8 mouse cellular contexts compared by ENCODE assay signal in the genomic region with DNA sequence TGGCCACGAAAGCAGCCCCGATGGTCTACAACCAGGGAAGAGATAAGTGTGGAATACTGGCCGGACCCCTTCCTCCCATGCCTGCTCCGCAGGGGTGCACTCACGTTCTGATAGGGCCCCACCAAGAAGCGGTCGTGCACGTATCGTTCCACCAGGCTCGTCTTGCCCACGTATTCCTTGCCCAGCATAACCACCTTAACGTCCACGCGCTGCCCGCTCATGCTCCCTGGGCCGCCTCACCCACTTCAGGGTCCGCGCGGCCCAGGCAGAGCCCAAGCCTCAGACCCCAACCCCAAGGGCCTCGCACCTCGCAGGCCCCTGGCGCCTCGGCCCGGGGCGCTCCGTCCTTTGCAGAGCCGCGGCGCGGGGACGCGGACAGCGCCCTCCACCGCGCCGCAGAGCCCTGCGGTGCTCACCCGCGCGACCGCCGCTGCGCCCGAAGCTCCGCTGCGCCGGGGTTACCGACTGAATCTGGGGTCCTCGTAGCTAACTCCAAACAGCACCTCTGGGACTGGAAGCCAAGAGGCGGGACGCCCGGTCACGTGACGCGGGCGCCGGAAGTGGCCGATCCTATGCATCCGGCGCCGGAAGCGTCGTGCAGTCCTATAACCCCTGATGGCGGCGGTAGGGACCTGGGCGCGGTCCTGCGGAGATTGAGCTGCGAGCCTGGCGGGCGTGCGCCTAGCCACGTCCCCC. TPM values are rescaled to one million over a fixed set of nuclear protein-coding genes. Genes with fewer than 3 reads are reported as not detected.
A peak's percentile ranks its signal among the peaks of the same experiment; 100 is the strongest.
DNase-seq lines count a peak whose midpoint lies in the region; ATAC-seq lines count a peak whose summit lies in the region.

Rab24 (minus strand) TSS at position 513 of the 696 bp plus-strand sequence.

- no peaks in the 10 kb centered on the region for H3K9me3 ChIP-seq in intestine, embryonic 14.5 days (ENCODE audit: control insufficient read depth, low read length)
- no peaks in the 10 kb centered on the region for H3K9me3 ChIP-seq in midbrain, embryonic 10.5 days (replicated peaks)

- peak; percentile 88 for ATAC-seq in intestine, embryonic 14.5 days (replicated peaks; ENCODE audit: low FRiP score, low TSS enrichment, low read depth)

- under 1% methylated on average over 73 of the region's 73 CpGs for WGBS in intestine, embryonic 14.5 days
- WGBS in midbrain, embryonic 10.5 days = 1% methylated on average over 73 of the region's 73 CpGs

- peak within 1 kb of the TSS; percentile 92 for H3K9ac ChIP-seq in intestine, embryonic 14.5 days (ENCODE audit: low read length)

- peaks cover 69% of the 10 kb centered on the region for H3K36me3 ChIP-seq in intestine, embryonic 14.5 days (ENCODE audit: control insufficient read depth, insufficient read depth, low read length)
- peaks cover 80% of the 10 kb centered on the region for H3K36me3 ChIP-seq in midbrain, embryonic 10.5 days

- peaks cover 20% of the 10 kb centered on the region for H3K4me1 ChIP-seq in intestine, embryonic 14.5 days (replicated peaks; ENCODE audit: control insufficient read depth, insufficient read depth, low read length)
- peaks cover 38% of the 10 kb centered on the region for H3K4me1 ChIP-seq in midbrain, embryonic 10.5 days

- intact Hi-C loops in left cerebral cortex, postnatal 36 days (cut with DNase I) = no loop called here

- no peaks in the 10 kb centered on the region for H3K27me3 ChIP-seq in intestine, embryonic 14.5 days (replicated peaks; ENCODE audit: control insufficient read depth, insufficient read depth, low read length)
- H3K27me3 ChIP-seq in midbrain, embryonic 10.5 days (ENCODE audit: low read depth, poor library complexity, severe bottlenecking) = no peaks in the 10 kb centered on the region

- H3K4me2 ChIP-seq in intestine, embryonic 14.5 days (ENCODE audit: low read length) = peak within 1 kb of the TSS; percentile 85

- peak within 1 kb of the TSS; percentile 89 for H3K4me3 ChIP-seq in intestine, embryonic 14.5 days (ENCODE audit: low read depth, low read length)
- peak within 1 kb of the TSS; percentile 93 for H3K4me3 ChIP-seq in midbrain, embryonic 10.5 days

- peak within 1 kb of the TSS; percentile 88 for H3K27ac ChIP-seq in intestine, embryonic 14.5 days (ENCODE audit: low read depth)
- peak within 1 kb of the TSS; percentile 95 for H3K27ac ChIP-seq in midbrain, embryonic 10.5 days (replicated peaks)

- DNase-seq in adrenal gland, adult 2 months = peak; percentile 92
- DNase-seq in embryo, embryonic 11 days = peak; percentile 97
- peak; percentile 89 for DNase-seq in gastrocnemius, postnatal 25 days
- DNase-seq in intestine, embryonic 14.5 days (ENCODE audit: low spot score) = peak; percentile 91
- DNase-seq in left cerebral cortex, postnatal 36 days (ENCODE audit: low spot score in 2 of 2) = peak; percentile 87 to 88
- peak; percentile 88 for DNase-seq in midbrain, embryonic 10.5 days (ENCODE audit: low spot score)
- peak; percentile 86 to 89 for DNase-seq in right cerebral cortex, postnatal 36 days (ENCODE audit: low spot score in 2 of 2)
- peak; percentile 85 to 90 for DNase-seq in urinary bladder, postnatal 4 days (ENCODE audit: low spot score in 2 of 2)

RNA-seq across cellular contexts. Expression of gene Rab24, which starts in this region (rescaled TPM):
- total RNA-seq in adrenal gland, adult 2 months (2021) = 10 to 100 TPM; 39.3 to 70.0 TPM
- 91.7 and 105 TPM in 2 replicates for polyA plus RNA-seq in adrenal gland, adult 2 months (2012; rRNA removed)
- 10 to 100 TPM; 29.0 to 30.2 TPM for total RNA-seq in gastrocnemius, postnatal 25 days (2021)
- polyA plus RNA-seq in intestine, embryonic 14.5 days (2014; fragmentation: Nextera tagmentation; extraction: Ambion mirVana) = 82.6 and 86.0 TPM in 2 replicates
- 10 to 100 TPM; 80.9 to 86.8 TPM for total RNA-seq in left cerebral cortex, postnatal 36 days (2021)
- polyA plus RNA-seq in midbrain, embryonic 10.5 days (2016; fragmentation: Nextera tagmentation; extraction: Ambion mirVana) = 72.7 and 82.3 TPM in 2 replicates

Comparison
In these comparisons a context has a peak if more than half of its experiments do, and no peak if none do; other contexts are left out.
1. Peak in every context shown above with its lines: DNase-seq, ATAC-seq, H3K4me3 ChIP-seq and H3K27ac ChIP-seq.